Mouse (Mus musculus): ENCODE results near the gene Adcy2. TPM values are rescaled to one million over a fixed set of nuclear protein-coding genes. Genes with fewer than 3 reads are reported as not detected.

Adcy2 gene
- total and polyA plus RNA-seq, 3 experiments: not detected

DNA sequence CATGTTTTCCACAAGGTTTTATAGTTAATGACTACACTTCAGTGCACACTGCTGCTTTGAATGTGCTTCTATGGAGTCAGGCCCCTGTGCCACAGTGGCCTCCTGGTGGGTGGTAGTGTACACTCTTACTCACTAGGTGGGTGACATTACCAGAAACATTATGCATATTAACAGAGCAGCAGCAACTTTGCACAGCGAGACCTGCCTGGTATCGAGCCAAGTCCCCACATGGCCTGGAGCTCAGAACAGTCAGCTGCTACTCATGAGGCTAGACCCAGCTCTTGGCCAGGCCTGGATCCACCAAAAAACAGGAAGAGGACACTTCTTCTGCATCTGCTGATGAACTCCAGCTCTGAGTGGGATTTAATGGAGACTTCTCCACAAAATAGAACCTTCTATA, 13.6 kb downstream of the Adcy2 start:
- no peak for TF ChIP-seq KAT2A (conservative IDR thresholded peaks at IDR 0.05; ENCODE audit: low read depth, low read length)
- TF ChIP-seq MEF2A (IDR thresholded peaks at IDR 0.05; ENCODE audit: extremely low read depth, insufficient replicate concordance, low read depth, low read length, poor library complexity, severe bottlenecking): no peak
- TF ChIP-seq USF2 (IDR thresholded peaks at IDR 0.05; ENCODE audit: borderline replicate concordance in 1 of 2, insufficient read depth in 1 of 2, low read depth in 1 of 2, low read length in 2 of 2): no peak
- TF ChIP-seq RCOR1 (IDR thresholded peaks at IDR 0.05; ENCODE audit: low read depth, low read length): no peak
- no peak for TF ChIP-seq CHD2 (IDR thresholded peaks at IDR 0.05; ENCODE audit: low read length)
- TF ChIP-seq ZC3H11A (IDR thresholded peaks at IDR 0.05; ENCODE audit: low read depth, low read length): no peak
- no peak for TF ChIP-seq GABPA (IDR thresholded peaks at IDR 0.05; ENCODE audit: low read depth, low read length)
- no peak for TF ChIP-seq USF1 (IDR thresholded peaks at IDR 0.05; ENCODE audit: low read depth, low read length)
- TF ChIP-seq ZKSCAN1 (IDR thresholded peaks at IDR 0.05; ENCODE audit: low read depth, low read length): no peak
- TF ChIP-seq MYB (IDR thresholded peaks at IDR 0.05; ENCODE audit: low read depth, low read length): no peak
- TF ChIP-seq BHLHE40 (IDR thresholded peaks at IDR 0.05; ENCODE audit: borderline replicate concordance, low read depth, low read length): no peak
- DNase-seq (ENCODE audit: low read depth, low spot score): no peak
- Histone ChIP-seq H3K36me3 (ENCODE audit: control insufficient read depth in 1 of 2, insufficient read depth in 2 of 2, low read length in 2 of 2) (no peaks in the 10 kb centered on the region), H3K27me3 (ENCODE audit: control insufficient read depth in 1 of 2, insufficient read depth in 2 of 2, low read length in 2 of 2) (no peaks in the 10 kb centered on the region), H3K9ac (ENCODE audit: control insufficient read depth, low read depth, low read length, poor library complexity, severe bottlenecking) (no peak overlapping the region), H3K27ac (ENCODE audit: control insufficient read depth, low read depth, low read length) (no peak overlapping the region), H3K9me3 (replicated peaks; ENCODE audit: insufficient read depth, low read length) (no peaks in the 10 kb centered on the region), H3K4me3 (ENCODE audit: control insufficient read depth in 1 of 2, insufficient read depth in 1 of 2, low read depth in 2 of 2, low read length in 2 of 2) (no peak overlapping the region), H3K4me1 (ENCODE audit: control insufficient read depth in 1 of 2, insufficient read depth in 2 of 2, low read length in 2 of 2) (no peaks in the 10 kb centered on the region), H3K79me2 (ENCODE audit: control insufficient read depth, insufficient read depth, low read length, poor library complexity) (no peaks in the 10 kb centered on the region)

GRCm38 (mm10) chr13:68984000-68984399, 15.3 kb downstream of the Adcy2 start:
- Histone ChIP-seq H3K4me3 (ENCODE audit: control insufficient read depth in 1 of 2, insufficient read depth in 1 of 2, low read depth in 2 of 2, low read length in 2 of 2) (no peak overlapping the region), H3K9ac (ENCODE audit: control insufficient read depth, low read depth, low read length, poor library complexity, severe bottlenecking) (no peak overlapping the region), H3K4me1 (ENCODE audit: control insufficient read depth in 1 of 2, insufficient read depth in 2 of 2, low read length in 2 of 2) (no peaks in the 10 kb centered on the region), H3K9me3 (replicated peaks; ENCODE audit: insufficient read depth, low read length) (no peaks in the 10 kb centered on the region), H3K27me3 (ENCODE audit: control insufficient read depth in 1 of 2, insufficient read depth in 2 of 2, low read length in 2 of 2) (no peaks in the 10 kb centered on the region), H3K79me2 (ENCODE audit: control insufficient read depth, insufficient read depth, low read length, poor library complexity) (no peaks in the 10 kb centered on the region), H3K36me3 (ENCODE audit: control insufficient read depth in 1 of 2, insufficient read depth in 2 of 2, low read length in 2 of 2) (no peaks in the 10 kb centered on the region), H3K27ac (ENCODE audit: control insufficient read depth, low read depth, low read length) (no peak overlapping the region)
- no peak for TF ChIP-seq SIN3A (IDR thresholded peaks at IDR 0.05; ENCODE audit: low read length)
- no peak for TF ChIP-seq ZNF384 (IDR thresholded peaks at IDR 0.05; ENCODE audit: low read depth, low read length)
- TF ChIP-seq ZC3H11A (IDR thresholded peaks at IDR 0.05; ENCODE audit: low read depth, low read length): no peak
- no peak for TF ChIP-seq MYB (IDR thresholded peaks at IDR 0.05; ENCODE audit: low read depth, low read length)
- TF ChIP-seq USF2 (IDR thresholded peaks at IDR 0.05; ENCODE audit: borderline replicate concordance in 1 of 2, insufficient read depth in 1 of 2, low read depth in 1 of 2, low read length in 2 of 2): no peak
- no peak for TF ChIP-seq GABPA (IDR thresholded peaks at IDR 0.05; ENCODE audit: low read depth, low read length)
- TF ChIP-seq E2F4 (IDR thresholded peaks at IDR 0.05; ENCODE audit: borderline replicate concordance, low read depth, low read length): no peak
- no peak for TF ChIP-seq MEF2A (IDR thresholded peaks at IDR 0.05; ENCODE audit: extremely low read depth, insufficient replicate concordance, low read depth, low read length, poor library complexity, severe bottlenecking)
- no peak for TF ChIP-seq RCOR1 (IDR thresholded peaks at IDR 0.05; ENCODE audit: low read depth, low read length)
- TF ChIP-seq HCFC1 (IDR thresholded peaks at IDR 0.05; ENCODE audit: low read depth, low read length): no peak
- TF ChIP-seq MAZ (IDR thresholded peaks at IDR 0.05; ENCODE audit: low read depth, low read length): no peak
- TF ChIP-seq CTCF (IDR thresholded peaks at IDR 0.05 in 2 of 3, conservative IDR thresholded peaks at IDR 0.05 in 1 of 3; ENCODE audit: control insufficient read depth in 1 of 3, insufficient read depth in 1 of 3, low read depth in 2 of 3, low read length in 3 of 3, poor library complexity in 1 of 3, severe bottlenecking in 1 of 3): no peak
- TF ChIP-seq RAD21 (IDR thresholded peaks at IDR 0.05; ENCODE audit: low read depth, low read length): no peak
- no peak for TF ChIP-seq SMC3 (IDR thresholded peaks at IDR 0.05; ENCODE audit: low read depth, low read length)
- no peak for TF ChIP-seq GATA1 (IDR thresholded peaks at IDR 0.05; ENCODE audit: low read depth, low read length)
- no peak for DNase-seq (ENCODE audit: low read depth, low spot score)

All from MEL (cell line).